Mouse (Mus musculus): ENCODE results near the gene Alg12. TPM values are rescaled to one million over a fixed set of nuclear protein-coding genes. Genes with fewer than 3 reads are reported as not detected.
A peak's percentile ranks its signal among the peaks of the same experiment; 100 is the strongest.

Alg12 gene
- polyA plus RNA-seq, 1 experiment from 2014 or later, result 14.2 TPM

GRCm38 (mm10) chr15:88853106-88853505, 34.0 kb upstream of the Alg12 start:
- no peak for ATAC-seq (ENCODE audit: insufficient number of reproducible peaks, low FRiP score, low TSS enrichment, low read depth)
- Histone ChIP-seq H3K27ac (replicated peaks) (no peak overlapping the region), H3K9me3 (replicated peaks) (no peaks in the 10 kb centered on the region), H3K36me3 (no peaks in the 10 kb centered on the region), H3K27me3 (no peaks in the 10 kb centered on the region), H3K4me2 (replicated peaks) (no peak overlapping the region), H3K4me3 (replicated peaks) (no peak overlapping the region), H3K9ac (no peak overlapping the region), H3K4me1 (peaks cover 48% of the 10 kb centered on the region)
- WGBS, result 80% methylated on average over 9 of the region's 9 CpGs

- Histone ChIP-seq H3K27me3 (no peaks in the 10 kb centered on the region), H3K4me1 (peaks cover 48% of the 10 kb centered on the region), H3K9me3 (replicated peaks) (no peaks in the 10 kb centered on the region), H3K27ac (replicated peaks) (peak overlapping the region; percentile 52), H3K4me3 (replicated peaks) (no peak overlapping the region), H3K9ac (no peak overlapping the region), H3K36me3 (no peaks in the 10 kb centered on the region), H3K4me2 (replicated peaks) (no peak overlapping the region)
- 65% methylated on average over 10 of the region's 10 CpGs for WGBS
- ATAC-seq (ENCODE audit: insufficient number of reproducible peaks, low FRiP score, low TSS enrichment, low read depth), result 0 out of 2 replicates have a peak, but pooled peaks have one; percentile 32
Observed at GRCm38 (mm10) chr15:88851507-88852149, 32.5 kb upstream of the Alg12 start.

- Histone ChIP-seq H3K27ac (replicated peaks) (0 out of 2 replicates have a peak overlapping the region, but pooled peaks have one; percentile 51), H3K9ac (no peak overlapping the region), H3K9me3 (replicated peaks) (no peaks in the 10 kb centered on the region), H3K27me3 (no peaks in the 10 kb centered on the region), H3K4me2 (replicated peaks) (no peak overlapping the region), H3K4me1 (peaks cover 48% of the 10 kb centered on the region), H3K4me3 (replicated peaks) (no peak overlapping the region), H3K36me3 (no peaks in the 10 kb centered on the region)
- WGBS, result 30% methylated on average over 3 of the region's 3 CpGs
- no peak for ATAC-seq (ENCODE audit: insufficient number of reproducible peaks, low FRiP score, low TSS enrichment, low read depth)
Observed at GRCm38 (mm10) chr15:88851076-88851475, 32.0 kb upstream of the Alg12 start.

DNA sequence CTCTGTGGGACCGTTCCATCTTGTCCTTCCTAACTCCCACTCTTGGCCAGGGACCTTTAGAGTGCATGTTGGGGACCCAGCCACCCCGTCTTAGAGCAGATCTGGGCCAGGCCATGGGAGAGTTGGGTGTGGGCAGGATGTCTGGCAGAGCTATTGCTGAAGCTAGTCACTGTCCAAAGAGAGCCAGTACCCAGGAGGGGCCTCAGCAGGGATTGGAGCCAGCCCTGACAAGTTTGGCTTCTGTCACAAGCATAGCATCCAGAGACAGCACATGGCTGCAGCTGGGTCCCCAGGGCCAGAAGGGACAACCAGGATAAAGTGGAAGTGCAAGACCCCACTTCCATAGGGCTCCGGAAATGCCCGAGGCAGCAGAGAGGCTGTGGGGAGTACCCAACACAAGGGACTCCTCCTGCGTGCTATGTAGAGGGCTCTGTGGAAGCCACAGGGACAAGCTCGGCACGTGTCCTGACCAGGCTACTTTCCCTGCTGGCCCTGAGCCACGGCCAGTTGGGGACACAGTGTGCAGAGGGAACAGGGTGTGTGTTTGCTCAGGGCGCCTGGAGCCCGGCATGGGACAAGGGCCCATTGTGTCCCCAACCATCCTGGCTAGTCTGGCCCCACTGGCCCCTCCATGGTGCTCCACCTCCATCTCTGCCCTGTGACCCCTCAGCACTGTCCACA, 31.2 kb upstream of the Alg12 start:
- Histone ChIP-seq H3K27ac (replicated peaks) (no peak overlapping the region; the same call in 1 of the 2 replicates), H3K4me3 (replicated peaks) (no peak overlapping the region), H3K4me1 (peaks cover 43% of the 10 kb centered on the region), H3K27me3 (no peaks in the 10 kb centered on the region), H3K9ac (no peak overlapping the region), H3K36me3 (no peaks in the 10 kb centered on the region), H3K9me3 (replicated peaks) (no peaks in the 10 kb centered on the region), H3K4me2 (replicated peaks) (no peak overlapping the region)
- peak; percentile 37; the same call in 1 of the 2 replicates for ATAC-seq (ENCODE audit: insufficient number of reproducible peaks, low FRiP score, low TSS enrichment, low read depth)
- WGBS, result 32% methylated on average over 10 of the region's 10 CpGs

GRCm38 (mm10) chr15:88849621-88850020, 30.5 kb upstream of the Alg12 start:
- ATAC-seq (ENCODE audit: insufficient number of reproducible peaks, low FRiP score, low TSS enrichment, low read depth), result no peak
- peaks cover 36% of the 10 kb centered on the region for H3K4me1 ChIP-seq
- H3K9me3 ChIP-seq (replicated peaks), result no peaks in the 10 kb centered on the region
- H3K27me3 ChIP-seq, result no peaks in the 10 kb centered on the region
- H3K4me2 ChIP-seq (replicated peaks), result no peak overlapping the region
- no peak overlapping the region for H3K4me3 ChIP-seq (replicated peaks)
- H3K27ac ChIP-seq (replicated peaks), result no peak overlapping the region; the same call in 1 of the 2 replicates
- 86% methylated on average over 2 of the region's 2 CpGs for WGBS
- no peaks in the 10 kb centered on the region for H3K36me3 ChIP-seq
- no peak overlapping the region for H3K9ac ChIP-seq

DNA sequence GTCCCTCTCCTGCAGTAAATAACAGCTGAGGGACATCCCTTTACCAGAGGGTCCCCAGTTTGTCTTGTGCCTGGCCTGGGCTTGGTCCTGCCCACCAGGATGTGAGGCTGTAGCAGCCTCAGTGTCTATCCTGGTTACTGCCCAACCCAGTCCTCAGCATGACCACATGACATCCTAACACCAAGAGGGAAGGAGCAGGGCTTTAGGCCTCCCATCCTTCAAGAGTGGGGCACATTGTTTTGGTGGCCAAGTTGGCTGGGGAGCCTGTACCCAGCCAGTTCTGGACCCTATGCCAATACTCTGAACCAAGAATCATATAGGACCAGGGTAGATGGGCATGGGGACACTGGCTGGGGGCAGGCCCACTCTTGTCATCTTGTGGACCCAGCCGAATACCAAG, 29.5 kb upstream of the Alg12 start:
- no peak for ATAC-seq (ENCODE audit: insufficient number of reproducible peaks, low FRiP score, low TSS enrichment, low read depth)
- 97% methylated on average over 1 of the region's 1 CpGs for WGBS
- no peak overlapping the region for H3K4me2 ChIP-seq (replicated peaks)
- no peaks in the 10 kb centered on the region for H3K9me3 ChIP-seq (replicated peaks)
- peaks cover 29% of the 10 kb centered on the region for H3K4me1 ChIP-seq
- no peaks in the 10 kb centered on the region for H3K27me3 ChIP-seq
- H3K4me3 ChIP-seq (replicated peaks), result no peak overlapping the region
- H3K9ac ChIP-seq, result no peak overlapping the region
- H3K27ac ChIP-seq (replicated peaks), result no peak overlapping the region
- H3K36me3 ChIP-seq, result no peaks in the 10 kb centered on the region

DNA sequence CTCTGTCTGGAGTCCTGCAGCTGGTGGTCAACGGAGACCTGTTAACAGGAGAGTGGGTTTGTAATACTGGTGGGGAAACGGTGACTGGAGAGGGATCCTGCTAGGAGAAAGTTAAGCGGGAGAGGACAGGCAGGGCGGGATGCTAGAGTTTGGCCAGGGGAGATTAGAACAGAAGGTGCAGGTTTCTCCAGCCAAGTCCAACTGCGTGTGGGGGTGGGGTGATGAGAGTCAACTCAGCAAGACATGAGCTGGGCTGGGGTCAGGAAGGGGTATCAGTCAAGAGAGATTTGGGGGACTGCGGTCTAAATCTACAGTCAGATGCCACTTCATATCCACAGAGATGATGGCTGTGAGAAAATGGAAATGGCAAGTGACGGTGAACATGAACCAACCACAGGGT, 25.8 kb upstream of the Alg12 start:
- Histone ChIP-seq H3K9ac (no peak overlapping the region), H3K4me3 (replicated peaks) (no peak overlapping the region), H3K9me3 (replicated peaks) (no peaks in the 10 kb centered on the region), H3K27me3 (no peaks in the 10 kb centered on the region), H3K4me2 (replicated peaks) (no peak overlapping the region), H3K36me3 (no peaks in the 10 kb centered on the region), H3K27ac (replicated peaks) (no peak overlapping the region), H3K4me1 (peaks cover 5% of the 10 kb centered on the region)
- 93% methylated on average over 7 of the region's 7 CpGs for WGBS
- no peak for ATAC-seq (ENCODE audit: insufficient number of reproducible peaks, low FRiP score, low TSS enrichment, low read depth)

DNA sequence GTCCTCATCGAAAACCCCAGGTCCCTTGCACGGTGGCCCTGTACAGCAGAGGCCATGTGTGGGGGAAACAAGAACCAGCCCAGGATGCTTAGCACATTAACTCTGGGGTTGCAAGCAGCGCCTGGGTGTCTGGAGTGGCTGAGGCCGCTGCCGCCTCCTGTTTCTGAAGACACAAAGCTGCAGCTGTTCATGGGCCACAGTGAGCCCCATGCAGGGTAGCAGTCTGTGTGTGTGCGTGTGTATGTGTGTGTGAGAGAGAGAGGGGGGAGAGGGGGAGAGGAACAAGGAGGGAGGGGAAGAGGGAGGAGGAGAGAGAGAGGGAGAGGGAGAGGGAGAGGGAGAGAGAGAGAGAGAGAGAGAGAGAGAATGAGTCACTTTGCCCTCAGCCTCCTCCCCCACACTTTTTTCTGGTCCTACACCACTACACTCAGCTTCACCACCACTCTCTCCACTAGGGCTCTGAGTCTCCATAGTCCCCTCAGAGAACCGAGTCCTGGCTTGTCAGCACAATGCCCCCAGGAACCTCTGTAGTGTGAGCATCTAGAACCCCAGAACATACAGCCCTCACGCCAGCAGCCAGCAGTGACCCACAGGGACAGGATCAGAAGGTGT, 24.5 kb upstream of the Alg12 start:
- Histone ChIP-seq H3K36me3 (no peaks in the 10 kb centered on the region), H3K4me2 (replicated peaks) (no peak overlapping the region), H3K9ac (no peak overlapping the region), H3K9me3 (replicated peaks) (no peaks in the 10 kb centered on the region), H3K4me1 (peaks cover 14% of the 10 kb centered on the region), H3K27ac (replicated peaks) (peak overlapping the region; percentile 31; the same call in 1 of the 2 replicates), H3K4me3 (replicated peaks) (no peak overlapping the region), H3K27me3 (no peaks in the 10 kb centered on the region)
- WGBS, result 25% methylated on average over 8 of the region's 8 CpGs
- peak; percentile 58; the same call in 1 of the 2 replicates for ATAC-seq (ENCODE audit: insufficient number of reproducible peaks, low FRiP score, low TSS enrichment, low read depth)

GRCm38 (mm10) chr15:88842300-88842673, 23.2 kb upstream of the Alg12 start:
- Histone ChIP-seq H3K4me2 (replicated peaks) (no peak overlapping the region), H3K36me3 (no peaks in the 10 kb centered on the region), H3K4me3 (replicated peaks) (no peak overlapping the region), H3K27ac (replicated peaks) (no peak overlapping the region), H3K27me3 (no peaks in the 10 kb centered on the region), H3K4me1 (peaks cover 23% of the 10 kb centered on the region), H3K9me3 (replicated peaks) (no peaks in the 10 kb centered on the region), H3K9ac (no peak overlapping the region)
- no peak for ATAC-seq (ENCODE audit: insufficient number of reproducible peaks, low FRiP score, low TSS enrichment, low read depth)
- 67% methylated on average over 3 of the region's 3 CpGs for WGBS

DNA sequence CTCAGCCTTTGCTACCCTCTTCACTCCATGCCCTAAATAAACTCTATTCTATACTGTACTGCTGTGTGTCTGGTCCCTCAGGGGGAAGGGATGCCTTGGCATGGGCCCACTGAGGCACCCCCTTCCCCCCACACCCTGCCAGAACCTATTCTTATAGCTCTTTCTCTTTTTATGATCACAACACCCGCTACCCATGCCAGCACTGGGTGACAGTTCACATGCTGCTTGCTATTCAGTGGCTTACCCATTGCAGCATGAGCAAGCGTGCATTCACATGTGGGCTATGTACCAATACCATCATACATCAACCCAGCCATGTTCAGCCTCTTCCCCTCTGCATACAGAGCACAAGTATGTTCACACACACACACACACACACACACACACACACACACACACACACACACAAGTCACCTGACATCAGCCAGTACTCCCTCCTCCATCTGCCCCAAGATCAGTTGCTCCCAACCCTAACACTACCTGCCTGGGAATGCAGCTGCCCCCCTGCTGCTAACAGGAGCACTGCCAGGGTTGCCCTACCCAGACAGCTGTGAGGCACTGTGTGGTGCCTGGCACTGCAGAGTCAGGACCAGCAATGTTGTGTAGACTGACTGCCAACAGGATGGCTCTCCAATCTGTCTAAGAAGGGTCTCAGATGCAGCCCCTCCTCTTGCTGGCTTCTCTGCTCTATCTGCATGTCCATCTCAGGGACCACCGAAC, 22.6 kb upstream of the Alg12 start:
- Histone ChIP-seq H3K9ac (no peak overlapping the region), H3K36me3 (no peaks in the 10 kb centered on the region), H3K9me3 (replicated peaks) (no peaks in the 10 kb centered on the region), H3K27ac (replicated peaks) (no peak overlapping the region), H3K4me2 (replicated peaks) (no peak overlapping the region), H3K4me1 (peaks cover 27% of the 10 kb centered on the region), H3K4me3 (replicated peaks) (no peak overlapping the region), H3K27me3 (no peaks in the 10 kb centered on the region)
- ATAC-seq (ENCODE audit: insufficient number of reproducible peaks, low FRiP score, low TSS enrichment, low read depth), result no peak
- 87% methylated on average over 3 of the region's 3 CpGs for WGBS

DNA sequence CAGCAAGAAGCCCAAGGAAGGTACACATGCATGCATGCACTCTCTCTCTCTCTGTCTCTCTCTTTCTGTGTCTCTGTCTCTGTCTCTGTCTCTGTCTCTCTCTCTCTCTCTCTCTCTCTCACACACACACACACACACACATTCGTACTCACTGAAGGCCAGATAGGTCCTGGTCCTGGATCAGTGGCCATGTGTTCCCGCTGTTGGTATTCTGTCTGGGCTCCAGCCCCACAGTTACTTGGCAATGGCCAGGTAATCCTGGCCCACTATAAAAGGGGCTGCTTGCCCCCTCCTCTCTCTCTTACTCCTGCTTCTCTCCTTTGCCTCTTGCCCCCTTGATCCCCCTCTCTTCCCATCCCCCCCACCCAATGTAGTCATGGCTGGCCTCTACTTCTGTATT, 22.0 kb upstream of the Alg12 start:
- Histone ChIP-seq H3K4me2 (replicated peaks) (no peak overlapping the region), H3K4me3 (replicated peaks) (no peak overlapping the region), H3K27ac (replicated peaks) (no peak overlapping the region), H3K27me3 (no peaks in the 10 kb centered on the region), H3K9ac (no peak overlapping the region), H3K4me1 (peaks cover 27% of the 10 kb centered on the region), H3K36me3 (no peaks in the 10 kb centered on the region), H3K9me3 (replicated peaks) (no peaks in the 10 kb centered on the region)
- no peak for ATAC-seq (ENCODE audit: insufficient number of reproducible peaks, low FRiP score, low TSS enrichment, low read depth)
- 82% methylated on average over 2 of the region's 2 CpGs for WGBS
